Mouse (Mus musculus) hematopoietic stem cell, adult 5-6 weeks (primary cell): ENCODE results near the gene Rhob. TPM values are rescaled to one million over a fixed set of nuclear protein-coding genes. Genes with fewer than 3 reads are reported as not detected.
A peak's percentile ranks its signal among the peaks of the same experiment; 100 is the strongest.

Experiments
- ATAC-seq, 2 experiments: fragments of 125-278 bp in 1 of 2; replicated peaks in 1 of 2; 2 replicates each; pipeline ENCODE4 v1.8.0; 2016 to 2017; ENCODE audit warnings: inconsistent platforms in 2 of 2, mild to moderate bottlenecking in 2 of 2, moderate number of reproducible peaks in 2 of 2, low read depth in 1 of 2, moderate TSS enrichment in 1 of 2; ENCODE audit not compliant: low FRiP score in 2 of 2, poor library complexity in 2 of 2, severe bottlenecking in 2 of 2, insufficient read depth in 1 of 2, low TSS enrichment in 1 of 2
- total RNA-seq: library from RNA; stranded (forward); fragments of 172-1452, 232-1000 nt; gene quantifications from 2 replicates; pipeline ENCODE4 v1.2.3, GENCODE M21; 2017

Rhob gene
- total RNA-seq, 1 experiment from 2014 or later = 68.6 TPM

DNA sequence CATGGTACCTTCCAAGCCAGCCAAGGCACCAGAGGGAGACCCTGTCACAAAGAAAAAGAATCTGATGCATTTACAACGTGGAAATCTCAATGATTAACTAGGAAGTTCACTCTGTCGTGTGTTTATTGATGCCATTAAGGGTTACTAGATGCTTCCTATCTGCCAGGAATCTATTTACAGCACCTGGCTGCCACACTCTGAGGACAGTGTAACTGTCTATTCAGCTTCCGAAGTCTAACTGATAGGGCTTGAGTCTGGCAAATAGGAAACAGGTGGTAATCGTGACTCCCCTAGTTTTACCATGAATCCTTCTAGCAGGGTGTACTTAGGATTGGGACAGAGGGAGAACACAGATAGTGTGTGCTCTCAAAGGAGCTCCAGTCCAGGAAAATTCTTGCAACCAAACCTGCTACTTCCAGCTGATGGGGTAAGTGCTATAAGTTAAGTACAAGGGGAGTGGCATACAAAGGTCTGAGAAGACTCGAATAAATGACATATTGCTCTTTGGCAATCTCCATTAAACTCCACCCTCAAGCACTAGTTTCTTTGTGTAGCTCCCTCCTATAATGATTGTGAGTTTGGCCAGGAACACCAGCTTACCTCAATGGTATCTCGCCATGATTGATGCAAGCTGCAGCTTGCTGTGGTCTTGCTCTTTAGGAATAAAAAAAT is 10.6 kb upstream of the Rhob start:
- ATAC-seq = no peak

DNA sequence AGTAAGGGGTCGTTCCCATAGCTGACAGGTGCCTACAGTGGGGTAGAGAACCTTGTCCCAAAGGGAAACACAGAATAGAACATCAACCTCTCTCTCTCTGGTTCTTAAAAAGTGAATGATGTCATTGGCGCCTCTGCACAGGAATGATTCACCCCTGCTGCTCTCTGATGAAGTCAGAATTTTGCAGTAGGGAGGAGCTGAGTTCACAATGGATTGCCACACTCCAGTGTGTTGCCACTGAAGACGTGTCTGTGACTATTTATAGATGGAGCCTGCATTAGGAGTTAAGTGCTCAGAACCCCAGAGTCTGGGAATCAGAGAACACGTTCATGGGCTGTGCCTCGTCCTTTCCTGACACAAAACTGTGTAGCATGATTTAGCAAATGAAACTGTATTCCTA is 9.9 kb upstream of the Rhob start:
- ATAC-seq = no peak

DNA sequence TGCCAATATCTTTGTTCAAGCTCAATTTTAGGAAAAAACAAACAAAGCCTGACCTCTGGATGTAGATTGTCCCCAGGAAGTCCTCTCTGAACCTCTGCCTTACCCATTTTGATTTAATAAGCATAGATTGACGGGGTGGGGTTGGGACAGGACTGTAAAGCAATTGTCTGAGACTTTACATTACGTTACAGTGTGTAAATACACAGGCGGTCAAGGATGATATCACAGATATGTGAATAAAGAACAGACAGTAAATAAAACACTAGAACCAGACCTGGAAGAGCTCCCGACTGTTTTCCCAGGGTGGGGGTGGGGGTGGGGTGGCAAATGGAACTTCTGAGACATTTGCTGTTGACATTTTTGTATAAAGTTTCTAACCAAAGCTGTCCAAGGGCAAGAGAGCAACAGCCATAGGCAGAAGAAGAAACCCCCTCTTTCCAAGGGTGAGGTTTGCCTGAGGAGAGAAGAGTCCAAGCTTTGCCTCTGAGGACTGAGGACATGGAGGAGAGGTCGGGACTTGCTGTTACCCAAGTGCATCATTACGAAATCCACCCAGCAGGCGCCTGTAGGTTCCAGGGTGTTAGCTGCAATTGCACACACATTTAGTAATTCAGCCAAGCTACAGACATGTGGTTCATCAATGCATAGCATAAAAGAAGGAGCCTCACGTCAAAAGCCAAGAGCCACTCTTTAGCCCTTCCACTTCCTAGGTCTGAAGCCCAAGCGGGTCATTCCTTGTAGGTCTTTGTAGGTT is 7.3 kb upstream of the Rhob start:
- ATAC-seq = peak in 1 of 2 experiments; percentile 27; a peak in 1 of 4 replicates

DNA sequence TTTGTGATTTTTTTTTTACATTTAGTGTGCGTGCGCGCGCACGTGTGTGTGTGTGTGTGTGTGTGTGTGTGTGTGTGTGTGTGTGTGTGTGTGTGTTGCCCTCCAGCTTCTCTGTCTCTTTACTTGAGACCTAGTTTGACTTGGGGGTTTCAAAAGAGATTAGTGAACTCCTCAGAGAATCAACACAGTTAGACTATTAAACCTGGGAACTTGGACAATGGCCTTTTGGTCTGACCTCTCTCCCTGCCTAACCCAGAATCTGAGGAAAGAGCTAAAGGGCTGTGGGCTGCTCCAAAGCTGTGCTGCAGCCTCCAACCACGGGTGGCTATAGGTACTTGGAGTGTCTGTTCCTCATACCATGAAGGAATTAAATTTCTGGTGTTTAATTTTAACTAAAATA is 4.3 kb upstream of the Rhob start:
- no peak for ATAC-seq

DNA sequence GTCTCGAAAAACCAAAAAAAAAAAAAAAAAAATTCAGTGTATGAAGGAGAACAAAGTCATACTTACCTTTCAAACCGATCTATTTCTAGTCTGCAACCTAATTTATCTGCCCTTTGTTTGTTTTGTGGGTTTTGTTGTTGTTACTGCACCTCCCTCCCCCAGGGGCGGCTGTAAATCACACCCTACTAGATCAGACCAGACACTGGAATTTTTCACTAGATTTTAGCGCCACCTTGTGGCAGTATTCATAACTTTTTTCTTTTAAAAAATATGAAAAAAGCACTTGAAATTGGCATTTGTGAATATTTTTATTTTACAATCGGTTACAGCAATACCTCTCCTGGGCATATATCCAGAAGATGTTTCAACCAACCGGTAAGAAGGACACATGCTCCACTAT is 2.7 kb upstream of the Rhob start:
- no peak for ATAC-seq

DNA sequence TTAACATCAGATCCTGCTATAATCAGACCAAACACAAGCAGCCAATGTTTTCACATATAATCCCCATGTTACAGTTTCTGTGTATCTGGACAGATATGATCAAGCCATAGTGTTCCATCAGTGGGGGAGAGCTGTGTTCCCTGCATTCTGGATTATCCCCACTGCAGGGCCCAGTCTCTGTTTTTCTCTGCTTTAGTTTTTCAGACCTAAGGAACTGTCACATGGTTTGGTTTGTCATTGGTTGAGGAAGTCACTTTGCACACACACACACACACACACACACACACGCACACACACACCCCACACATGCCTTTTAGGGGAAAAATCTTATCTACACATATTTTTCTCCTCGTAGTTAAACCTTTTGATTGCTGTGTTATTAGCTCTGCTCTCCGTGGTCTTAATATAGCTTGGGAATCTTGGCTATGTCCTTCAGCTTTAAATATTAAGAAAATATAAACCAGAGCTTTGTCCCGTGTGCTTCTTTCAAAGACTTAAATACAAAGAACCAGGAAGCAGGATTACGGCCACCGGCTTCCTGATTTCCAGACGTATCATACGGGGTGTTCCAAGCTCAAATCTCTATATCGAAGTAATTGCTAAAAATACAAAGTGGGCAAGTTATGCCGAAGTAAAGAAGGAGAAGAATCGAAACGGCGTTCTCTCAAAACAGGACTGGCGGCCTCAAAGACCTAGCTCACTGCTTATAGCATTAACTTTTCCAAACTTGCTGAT is 1.9 kb upstream of the Rhob start:
- no peak for ATAC-seq

DNA sequence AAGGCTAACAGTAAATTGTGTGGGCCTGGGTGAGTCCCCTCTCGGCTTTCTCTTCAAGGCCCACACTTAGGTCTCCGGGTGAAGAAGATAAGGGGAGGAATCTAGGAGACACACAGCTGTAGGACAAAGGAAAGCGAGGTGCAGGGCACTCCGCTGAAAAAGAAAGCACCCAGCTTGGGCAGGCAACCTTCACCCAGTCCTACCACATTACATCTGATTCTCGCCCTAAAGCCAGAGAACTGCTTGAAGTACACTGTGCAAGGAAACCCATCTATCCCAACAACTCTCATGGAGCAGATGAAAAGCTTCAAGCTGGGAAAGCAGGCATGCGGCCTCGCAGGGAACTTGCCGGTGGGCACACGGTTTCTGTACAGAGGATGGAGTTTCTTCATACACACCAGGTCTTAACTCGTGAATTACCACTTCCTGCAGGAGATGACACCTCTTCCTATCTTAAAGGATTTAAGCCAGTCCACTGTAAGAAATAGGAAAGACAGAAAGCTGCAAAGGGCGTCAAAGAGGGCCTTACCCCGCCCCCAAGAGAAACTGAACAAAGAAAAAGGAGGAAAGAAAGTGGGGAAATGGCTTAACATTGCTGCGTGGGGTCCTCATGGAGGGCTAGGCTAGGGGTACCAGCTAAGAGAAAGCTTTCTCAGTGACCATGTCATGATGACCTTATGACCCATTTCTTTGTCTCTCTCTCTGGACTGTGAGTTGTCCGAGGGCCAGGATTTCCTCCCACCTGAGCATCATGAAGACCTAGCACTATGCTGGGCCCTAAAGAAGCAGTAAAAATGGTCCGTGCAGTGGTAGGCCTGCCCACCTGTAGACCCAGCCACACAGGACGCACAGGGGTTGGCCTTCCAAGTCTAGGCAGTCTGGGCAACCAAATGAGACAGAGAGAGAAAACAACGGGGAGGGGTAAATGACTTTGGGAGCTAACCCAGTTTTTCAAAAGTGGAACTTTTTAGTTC is 1.1 kb upstream of the Rhob start:
- ATAC-seq = no peak

DNA sequence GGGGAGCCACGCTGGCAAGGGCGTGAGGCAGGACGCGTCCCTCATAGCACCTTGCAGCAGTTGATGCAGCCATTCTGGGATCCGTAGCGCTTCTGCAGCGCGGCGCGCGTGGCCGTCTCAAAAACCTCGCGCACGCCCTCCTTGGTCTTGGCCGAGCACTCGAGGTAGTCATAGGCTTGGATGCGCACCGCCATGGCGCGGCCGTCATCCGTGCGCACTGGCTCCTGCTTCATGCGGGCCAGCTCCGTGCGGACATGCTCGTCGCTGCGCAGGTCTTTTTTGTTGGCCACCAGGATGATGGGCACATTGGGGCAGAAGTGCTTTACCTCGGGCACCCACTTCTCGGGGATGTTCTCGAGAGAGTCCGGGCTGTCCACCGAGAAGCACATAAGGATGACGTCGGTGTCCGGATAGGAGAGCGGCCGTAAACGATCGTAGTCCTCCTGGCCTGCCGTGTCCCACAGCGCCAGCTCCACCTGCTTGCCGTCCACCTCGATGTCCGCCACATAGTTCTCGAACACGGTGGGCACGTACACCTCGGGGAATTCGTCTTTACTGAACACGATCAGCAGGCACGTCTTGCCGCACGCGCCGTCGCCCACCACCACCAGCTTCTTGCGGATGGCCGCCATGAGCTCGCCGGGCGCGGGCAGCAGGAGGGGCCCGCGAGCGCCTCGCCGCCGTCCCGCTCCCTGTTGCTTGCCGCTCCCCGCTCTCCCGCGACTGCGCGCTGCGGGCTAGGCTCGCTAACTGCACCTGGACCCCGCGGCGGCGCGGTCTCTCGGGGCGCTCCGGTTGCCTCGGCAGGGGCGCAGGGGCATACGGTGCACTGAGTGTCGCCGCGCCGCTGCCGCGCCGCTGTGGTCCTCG is 573 bp downstream of the Rhob start:
- peak; percentile 13 to 25 for ATAC-seq

DNA sequence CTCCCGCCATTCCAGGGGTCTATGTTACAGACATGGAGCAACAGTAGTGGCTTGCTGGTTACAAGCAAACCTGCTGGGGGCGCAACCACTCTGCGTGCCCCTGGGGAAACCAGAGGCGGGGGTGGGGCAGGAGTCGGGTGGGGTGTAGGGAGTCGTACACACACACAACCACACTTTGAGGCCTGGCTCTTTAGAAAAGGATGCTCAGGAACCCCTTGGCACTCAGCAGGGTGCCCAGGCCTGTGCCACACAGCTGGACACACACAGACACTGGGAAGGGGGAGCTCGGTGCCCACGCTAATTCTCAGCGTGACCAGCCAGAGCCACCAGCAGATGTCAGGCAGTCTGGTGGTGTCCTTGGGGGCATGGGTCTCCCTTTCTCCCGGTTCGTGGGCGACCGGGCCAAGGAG is 1.2 kb downstream of the Rhob start:
- ATAC-seq = no peak

DNA sequence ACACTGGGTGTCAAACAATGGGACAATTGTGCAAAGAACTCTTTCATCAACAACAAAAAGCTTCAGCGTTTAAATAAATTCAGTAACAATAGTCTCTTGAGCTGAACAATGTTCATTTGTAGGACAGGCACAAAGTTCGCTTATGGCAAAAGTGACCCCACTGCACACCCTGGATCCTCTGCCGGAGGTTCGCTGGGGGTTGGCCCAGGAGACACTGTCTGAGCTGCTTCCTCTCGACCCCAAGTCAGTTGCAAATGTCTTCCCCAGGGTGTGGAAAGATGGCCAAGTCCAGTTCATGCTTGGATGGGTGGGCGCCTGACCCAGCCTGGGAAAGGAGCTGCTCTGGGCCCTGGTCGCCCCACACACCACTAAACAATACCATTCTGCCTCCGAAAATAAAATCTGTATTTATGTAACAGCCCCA is 1.6 kb downstream of the Rhob start:
- no peak for ATAC-seq

DNA sequence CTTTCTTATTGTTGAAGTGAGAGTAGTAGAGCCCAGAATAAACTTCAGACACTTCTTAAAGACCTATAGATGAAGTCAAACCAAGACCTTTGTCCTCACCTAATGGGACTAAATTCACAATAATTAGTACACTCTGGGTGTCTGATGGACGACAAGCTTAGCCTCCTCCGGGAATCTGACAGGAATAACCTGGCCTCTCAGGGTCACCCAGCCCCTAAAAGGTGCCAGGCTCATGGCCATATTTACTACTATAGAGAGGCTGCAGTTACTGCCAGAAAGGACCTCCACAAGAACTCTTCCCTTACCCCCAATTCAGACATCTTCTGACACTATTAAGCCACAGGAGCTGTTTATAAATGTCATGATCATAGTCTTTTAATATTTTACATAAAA is 2.5 kb downstream of the Rhob start:
- ATAC-seq = no peak

DNA sequence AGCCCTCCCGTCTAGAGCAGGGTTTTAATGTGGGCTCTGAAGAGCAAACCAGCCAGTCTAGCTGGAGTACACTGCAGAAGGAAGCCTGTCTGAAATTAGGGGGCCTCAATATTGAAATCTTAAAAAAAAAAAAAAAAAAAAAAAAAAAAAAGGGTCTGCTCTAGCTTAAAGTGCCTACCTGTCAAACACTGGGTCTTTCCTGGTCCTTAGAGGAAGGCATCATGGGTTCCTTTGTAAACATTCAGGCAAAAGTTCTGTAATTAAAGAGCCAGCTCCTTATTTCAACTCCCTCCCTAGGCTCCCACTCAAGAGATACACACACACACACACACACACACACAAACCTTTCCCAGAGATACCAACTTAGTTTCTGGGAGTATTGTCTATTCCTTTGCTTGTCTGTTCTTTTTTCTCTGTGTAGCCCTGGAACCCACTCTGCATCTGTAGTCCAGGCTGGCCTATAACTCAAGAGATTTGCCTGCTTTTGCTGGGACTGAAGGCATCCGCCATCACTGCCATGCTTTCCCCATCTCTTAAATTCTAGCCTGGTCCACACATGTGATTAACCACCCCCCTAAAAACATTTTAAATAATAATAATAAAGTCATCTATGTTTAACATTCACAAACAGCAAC is 3.0 kb downstream of the Rhob start:
- no peak for ATAC-seq

DNA sequence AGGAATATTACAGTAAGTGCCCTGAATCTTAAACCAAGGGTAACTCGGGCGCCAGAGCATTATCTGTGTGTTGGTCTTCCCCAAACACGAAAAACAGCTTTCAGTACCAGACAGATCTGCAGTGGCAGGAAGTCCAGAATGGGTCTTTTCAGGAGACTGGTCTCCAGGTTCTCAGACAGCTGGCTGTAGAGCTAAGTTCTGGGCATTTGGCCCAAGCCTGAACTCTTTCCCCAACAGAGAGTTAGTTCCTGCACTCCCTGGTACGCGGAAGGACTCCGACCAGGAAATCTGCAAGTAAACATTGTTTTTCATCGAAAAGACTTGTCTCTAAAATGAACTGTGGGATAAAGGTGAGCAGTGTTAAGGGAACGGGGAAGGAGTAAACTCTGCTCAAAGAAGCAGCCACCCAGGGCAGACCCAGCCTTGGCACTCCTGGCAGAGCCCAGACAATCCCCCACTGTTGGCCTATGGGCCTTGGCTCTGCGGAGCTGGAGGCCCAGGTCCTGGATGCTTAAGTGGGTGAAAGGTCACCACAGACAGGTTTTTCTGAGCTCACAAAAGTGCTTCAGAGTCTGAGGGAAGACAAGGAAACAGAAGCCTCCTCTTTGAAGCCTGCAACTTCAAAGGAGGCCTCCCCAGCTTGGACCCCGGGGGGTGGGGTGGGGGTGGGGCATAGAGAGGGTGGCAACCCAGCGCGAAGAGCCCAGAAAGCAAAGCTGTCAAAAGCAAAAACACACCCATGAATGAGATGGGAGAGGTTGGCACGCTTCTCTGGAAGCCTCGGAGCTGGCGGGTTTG is 3.7 kb downstream of the Rhob start:
- no peak for ATAC-seq

DNA sequence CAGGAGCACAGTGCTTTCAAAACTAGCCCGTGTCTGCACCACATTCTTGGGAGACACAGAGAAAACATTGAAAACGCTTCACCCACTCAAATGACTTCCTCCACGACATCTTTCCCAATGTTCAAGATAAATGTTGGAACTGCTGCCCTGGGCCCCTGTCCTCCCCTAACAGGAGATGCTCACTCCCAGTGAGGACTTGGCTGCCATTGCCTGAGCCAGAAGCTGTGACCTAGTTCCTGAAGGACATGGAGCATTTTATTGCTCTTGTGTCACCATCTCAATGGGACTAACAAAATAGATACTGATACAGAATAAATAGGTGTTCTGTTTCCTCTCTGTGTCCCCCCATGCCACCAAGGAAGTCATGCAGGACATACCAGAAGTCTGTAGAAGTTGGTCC is 5.1 kb downstream of the Rhob start:
- ATAC-seq = no peak

DNA sequence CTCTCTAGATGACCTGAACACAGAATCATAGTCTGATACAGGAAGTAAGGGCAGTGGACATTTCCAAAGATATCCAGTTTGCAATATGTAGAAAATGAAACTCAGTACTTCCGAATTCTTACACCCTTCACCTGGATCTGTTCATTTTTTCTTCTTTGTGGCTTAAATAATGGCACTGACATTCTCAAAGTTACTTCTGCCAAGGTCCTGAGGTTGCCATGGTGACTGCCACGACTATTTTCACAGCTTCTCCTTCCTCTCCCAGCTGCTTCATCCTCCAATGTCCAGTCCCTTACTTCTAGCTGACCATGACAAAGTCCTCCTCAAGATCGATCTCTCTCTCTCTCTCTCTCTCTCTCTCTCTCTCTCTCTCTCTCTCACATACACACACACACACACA is 6.4 kb downstream of the Rhob start:
- ATAC-seq = no peak
